16 mouse cellular contexts compared by ENCODE assay signal in genomic region chr5:141698406-141698805, GRCm38 (mm10).
DNase-seq lines count a peak whose midpoint lies in the region; ATAC-seq and TF ChIP-seq lines count a peak whose summit lies in the region.
"Had no signal": no experiment of that assay in that cellular context is flagged by ENCODE, and none has a peak within 500 bp of the region (broad histone marks: within the 10 kb centered on the region; RNA-seq: fewer than 3 reads in every experiment).

No protein-coding gene starts in this region.

- H3K4me3 ChIP-seq in forebrain, embryonic 15.5 days, result no peak overlapping the region
- H3K4me3 ChIP-seq in forebrain, embryonic 12.5 days (replicated peaks), result no peak overlapping the region
- H3K4me3 ChIP-seq in layer of hippocampus, adult 2 months, result no peak overlapping the region
- H3K4me3 ChIP-seq: embryonic facial prominence, embryonic 13.5 days; forebrain, embryonic 13.5 days; liver, embryonic 15.5 days; midbrain, embryonic 10.5 days had no signal

- H3K9ac ChIP-seq in forebrain, embryonic 15.5 days (replicated peaks), result no peak overlapping the region
- H3K9ac ChIP-seq in forebrain, embryonic 12.5 days, result no peak overlapping the region
- H3K9ac ChIP-seq: embryonic facial prominence, embryonic 13.5 days; forebrain, embryonic 13.5 days; liver, embryonic 15.5 days had no signal

- TF ChIP-seq CTCF in layer of hippocampus, adult 2 months (conservative IDR thresholded peaks at IDR 0.05), result no peak

- no peaks in the 10 kb centered on the region for H3K9me3 ChIP-seq in forebrain, embryonic 15.5 days
- H3K9me3 ChIP-seq in forebrain, embryonic 12.5 days, result no peaks in the 10 kb centered on the region
- H3K9me3 ChIP-seq: embryonic facial prominence, embryonic 13.5 days; forebrain, embryonic 13.5 days; liver, embryonic 15.5 days; midbrain, embryonic 10.5 days had no signal

- no peak for ATAC-seq in forebrain, embryonic 15.5 days (replicated peaks)
- no peak for ATAC-seq in forebrain, embryonic 12.5 days (ENCODE audit: low FRiP score)
- ATAC-seq: forebrain, embryonic 13.5 days had no signal

- H3K27me3 ChIP-seq in forebrain, embryonic 15.5 days, result no peaks in the 10 kb centered on the region
- no peaks in the 10 kb centered on the region; the same call in 1 of the 2 replicates for H3K27me3 ChIP-seq in forebrain, embryonic 12.5 days
- H3K27me3 ChIP-seq: CH12.LX; embryonic facial prominence, embryonic 13.5 days; forebrain, embryonic 13.5 days; liver, embryonic 15.5 days had no signal

- WGBS in forebrain, embryonic 15.5 days, result 56% methylated on average over 3 of the region's 3 CpGs
- WGBS in forebrain, embryonic 12.5 days, result 61% methylated on average over 3 of the region's 3 CpGs

- peaks cover 15% of the 10 kb centered on the region for H3K4me1 ChIP-seq in forebrain, embryonic 15.5 days
- peaks cover 14% of the 10 kb centered on the region; the same call in 1 of the 2 replicates for H3K4me1 ChIP-seq in forebrain, embryonic 12.5 days
- H3K4me1 ChIP-seq: liver, embryonic 15.5 days had no signal

- no peaks in the 10 kb centered on the region for H3K36me3 ChIP-seq in forebrain, embryonic 15.5 days
- no peaks in the 10 kb centered on the region for H3K36me3 ChIP-seq in forebrain, embryonic 12.5 days (replicated peaks)
- H3K36me3 ChIP-seq: embryonic facial prominence, embryonic 13.5 days; liver, embryonic 15.5 days; midbrain, embryonic 10.5 days had no signal

- DNase-seq in heart, postnatal 4 days, result peak; percentile 22
- no peak for DNase-seq in heart, adult 11 months
- DNase-seq in cerebellum, adult 11-12 months, result peak; percentile 91
- DNase-seq in layer of hippocampus, adult 2 months (ENCODE audit: low spot score in 2 of 2), result peak; percentile 34 to 58
- DNase-seq in kidney, postnatal 36 days, result no peak
- no peak for DNase-seq in neural tube, embryonic 10.5 days (ENCODE audit: extremely low spot score, low spot score)
- DNase-seq: gastrocnemius, postnatal 36 days; kidney, adult 2 months; lung, postnatal 14 days had no signal

- no peak overlapping the region for H3K4me2 ChIP-seq in forebrain, embryonic 15.5 days (replicated peaks)
- H3K4me2 ChIP-seq in forebrain, embryonic 12.5 days, result no peak overlapping the region
- H3K4me2 ChIP-seq: embryonic facial prominence, embryonic 13.5 days; forebrain, embryonic 13.5 days; liver, embryonic 15.5 days had no signal

- peak overlapping the region; percentile 13; the same call in 1 of the 2 replicates for H3K27ac ChIP-seq in forebrain, embryonic 15.5 days (replicated peaks)
- H3K27ac ChIP-seq in forebrain, embryonic 12.5 days, result no peak overlapping the region
- H3K27ac ChIP-seq in layer of hippocampus, adult 2 months, result no peak overlapping the region
- H3K27ac ChIP-seq: embryonic facial prominence, embryonic 13.5 days; forebrain, embryonic 13.5 days; liver, embryonic 15.5 days; midbrain, embryonic 10.5 days had no signal

Comparison
In these comparisons a context has a peak if more than half of its experiments do, and no peak if none do; other contexts are left out.
1. DNase-seq: peak in heart, postnatal 4 days (single experiment), cerebellum, adult 11-12 months (single experiment) and layer of hippocampus, adult 2 months (2 of 2); none in heart, adult 11 months (single experiment), kidney, postnatal 36 days (0 of 2) and neural tube, embryonic 10.5 days (single experiment).